ENCODE assay signal across 10 mouse cellular contexts in genomic region chr9:106139763-106140162, GRCm38 (mm10). TPM values are rescaled to one million over a fixed set of nuclear protein-coding genes. Genes with fewer than 3 reads are reported as not detected.
DNase-seq lines count a peak whose midpoint lies in the region; ATAC-seq lines count a peak whose summit lies in the region.
"Had no signal": no experiment of that assay in that cellular context is flagged by ENCODE, and none has a peak within 500 bp of the region (broad histone marks: within the 10 kb centered on the region; RNA-seq: fewer than 3 reads in every experiment).

No protein-coding gene starts in this region.

- H3K4me2 ChIP-seq in hindbrain, embryonic 11.5 days (replicated peaks; ENCODE audit: low read depth, low read length): no peak overlapping the region
- no peak overlapping the region for H3K4me2 ChIP-seq in embryonic facial prominence, embryonic 13.5 days
- H3K4me2 ChIP-seq: heart, embryonic 15.5 days had no signal

- no peak overlapping the region for H3K9ac ChIP-seq in hindbrain, embryonic 11.5 days (ENCODE audit: low read depth, low read length)
- H3K9ac ChIP-seq in embryonic facial prominence, embryonic 13.5 days: 0 out of 2 replicates have a peak overlapping the region, but pooled peaks have one; percentile 46
- H3K9ac ChIP-seq: heart, embryonic 15.5 days had no signal

- no peaks in the 10 kb centered on the region for H3K9me3 ChIP-seq in hindbrain, embryonic 10.5 days
- no peaks in the 10 kb centered on the region for H3K9me3 ChIP-seq in hindbrain, embryonic 11.5 days (ENCODE audit: control insufficient read depth, low read length)
- peaks cover 2% of the 10 kb centered on the region; the same call in 1 of the 2 replicates for H3K9me3 ChIP-seq in embryonic facial prominence, embryonic 13.5 days
- H3K9me3 ChIP-seq in limb, embryonic 10.5 days (replicated peaks): no peaks in the 10 kb centered on the region
- H3K9me3 ChIP-seq: heart, embryonic 15.5 days had no signal

- no peaks in the 10 kb centered on the region for H3K36me3 ChIP-seq in hindbrain, embryonic 10.5 days
- no peaks in the 10 kb centered on the region for H3K36me3 ChIP-seq in hindbrain, embryonic 11.5 days (ENCODE audit: control insufficient read depth, insufficient read depth, low read length)
- H3K36me3 ChIP-seq in embryonic facial prominence, embryonic 13.5 days: no peaks in the 10 kb centered on the region
- H3K36me3 ChIP-seq in limb, embryonic 10.5 days: no peaks in the 10 kb centered on the region
- H3K36me3 ChIP-seq: heart, embryonic 15.5 days had no signal

- 75% methylated on average over 10 of the region's 10 CpGs for WGBS in hindbrain, embryonic 10.5 days
- WGBS in hindbrain, embryonic 11.5 days: 70% methylated on average over 10 of the region's 10 CpGs
- whole genome bisulfite sequencing in embryonic facial prominence, embryonic 13.5 days: 20% methylated on average over 10 of the region's 10 CpGs
- WGBS in limb, embryonic 10.5 days: 20% methylated on average over 10 of the region's 10 CpGs

- no peak for DNase-seq in hindbrain, embryonic 10.5 days (ENCODE audit: low spot score)
- DNase-seq in hindbrain, embryonic 11.5 days (ENCODE audit: low spot score): no peak
- peak; percentile 54 for DNase-seq in MN1 (ENCODE audit: low spot score)
- DNase-seq in limb, embryonic 10.5 days (ENCODE audit: low spot score): peak; percentile 58
- DNase-seq in embryo, embryonic 10.5 days (ENCODE audit: low spot score): no peak
- no peak for DNase-seq in layer of hippocampus, postnatal 14 days (ENCODE audit: low spot score in 2 of 2)
- DNase-seq in thymus, postnatal 4 days: no peak

- peak overlapping the region; percentile 62; the same call in 1 of the 2 replicates for H3K27ac ChIP-seq in hindbrain, embryonic 10.5 days
- no peak overlapping the region for H3K27ac ChIP-seq in hindbrain, embryonic 11.5 days (ENCODE audit: low read depth, low read length)
- no peak overlapping the region for H3K27ac ChIP-seq in embryonic facial prominence, embryonic 13.5 days
- H3K27ac ChIP-seq in limb, embryonic 10.5 days: peak overlapping the region; percentile 61
- H3K27ac ChIP-seq: heart, embryonic 15.5 days; layer of hippocampus, adult 2 months had no signal

- no peak overlapping the region for H3K4me3 ChIP-seq in hindbrain, embryonic 10.5 days
- no peak overlapping the region for H3K4me3 ChIP-seq in hindbrain, embryonic 11.5 days (ENCODE audit: low read depth, low read length)
- H3K4me3 ChIP-seq in embryonic facial prominence, embryonic 13.5 days: no peak overlapping the region
- no peak overlapping the region for H3K4me3 ChIP-seq in limb, embryonic 10.5 days
- H3K4me3 ChIP-seq: heart, embryonic 15.5 days; layer of hippocampus, adult 2 months had no signal

- no peak for ATAC-seq in hindbrain, embryonic 11.5 days (ENCODE audit: low FRiP score)
- no peak for ATAC-seq in embryonic facial prominence, embryonic 13.5 days (ENCODE audit: insufficient number of reproducible peaks, insufficient read depth, low FRiP score, low TSS enrichment, low read depth)

- H3K27me3 ChIP-seq in hindbrain, embryonic 10.5 days (ENCODE audit: insufficient read depth, poor library complexity, severe bottlenecking): no peaks in the 10 kb centered on the region
- no peaks in the 10 kb centered on the region for H3K27me3 ChIP-seq in hindbrain, embryonic 11.5 days (ENCODE audit: control insufficient read depth, insufficient read depth, low read length)
- no peaks in the 10 kb centered on the region for H3K27me3 ChIP-seq in embryonic facial prominence, embryonic 13.5 days
- peaks cover 11% of the 10 kb centered on the region for H3K27me3 ChIP-seq in limb, embryonic 10.5 days (ENCODE audit: low read depth, poor library complexity, severe bottlenecking)

- H3K4me1 ChIP-seq in hindbrain, embryonic 10.5 days (replicated peaks): peaks cover 27% of the 10 kb centered on the region
- H3K4me1 ChIP-seq in hindbrain, embryonic 11.5 days (replicated peaks; ENCODE audit: control insufficient read depth, insufficient read depth, low read length): no peaks in the 10 kb centered on the region
- H3K4me1 ChIP-seq in embryonic facial prominence, embryonic 13.5 days: peaks cover 8% of the 10 kb centered on the region
- peaks cover 37% of the 10 kb centered on the region for H3K4me1 ChIP-seq in limb, embryonic 10.5 days

RNA-seq across cellular contexts. Expression of gene Glyctk, which starts 18.2 kb away (rescaled TPM):
- 2.9 and 4.5 TPM in 2 replicates for polyA plus RNA-seq in hindbrain, embryonic 10.5 days (2016; fragmentation: Nextera tagmentation; extraction: Ambion mirVana)
- polyA plus RNA-seq in hindbrain, embryonic 11.5 days (2014; fragmentation: Nextera tagmentation; extraction: Ambion mirVana): 3.9 and 4.9 TPM in 2 replicates
- 4.3 and 4.6 TPM in 2 replicates for polyA plus RNA-seq in embryonic facial prominence, embryonic 13.5 days (2015; fragmentation: Nextera tagmentation; extraction: Ambion mirVana)
- polyA plus RNA-seq in limb, embryonic 10.5 days (2016; fragmentation: Nextera tagmentation; extraction: Ambion mirVana): 0.83 and 1.9 TPM in 2 replicates
- total RNA-seq in layer of hippocampus, postnatal 14 days (2021): 1 to 10 TPM; 3.2 to 6.0 TPM

RNA-seq across cellular contexts. Expression of gene Wdr82, which starts 31.0 kb away (rescaled TPM):
- polyA plus RNA-seq in hindbrain, embryonic 10.5 days (2016; fragmentation: Nextera tagmentation; extraction: Ambion mirVana): 25.8 and 29.9 TPM in 2 replicates
- polyA plus RNA-seq in hindbrain, embryonic 11.5 days (2014; fragmentation: Nextera tagmentation; extraction: Ambion mirVana): 32.7 and 32.8 TPM in 2 replicates
- polyA plus RNA-seq in embryonic facial prominence, embryonic 13.5 days (2015; fragmentation: Nextera tagmentation; extraction: Ambion mirVana): 28.4 and 30.3 TPM in 2 replicates
- 26.2 and 28.8 TPM in 2 replicates for polyA plus RNA-seq in limb, embryonic 10.5 days (2016; fragmentation: Nextera tagmentation; extraction: Ambion mirVana)
- 100 to 1,000 TPM; 138 to 146 TPM for total RNA-seq in layer of hippocampus, postnatal 14 days (2021)

RNA-seq across cellular contexts. Expression of gene Col6a4, which starts 43.2 kb away (rescaled TPM):
- polyA plus RNA-seq in hindbrain, embryonic 10.5 days (2016; fragmentation: Nextera tagmentation; extraction: Ambion mirVana): 0.10 and 0.26 TPM in 2 replicates
- polyA plus RNA-seq in hindbrain, embryonic 11.5 days (2014; fragmentation: Nextera tagmentation; extraction: Ambion mirVana): 0.19 and 0.21 TPM in 2 replicates
- 0.21 and 0.37 TPM in 2 replicates for polyA plus RNA-seq in embryonic facial prominence, embryonic 13.5 days (2015; fragmentation: Nextera tagmentation; extraction: Ambion mirVana)
- 0.09 TPM in 1 of 2 replicates, not detected in the other for polyA plus RNA-seq in limb, embryonic 10.5 days (2016; fragmentation: Nextera tagmentation; extraction: Ambion mirVana)
- under 1 TPM; 0.69 to 0.98 TPM for total RNA-seq in layer of hippocampus, postnatal 14 days (2021)

RNA-seq across cellular contexts. Expression of gene Ppm1m, which starts 59.8 kb away (rescaled TPM):
- 47.3 and 48.6 TPM in 2 replicates for polyA plus RNA-seq in hindbrain, embryonic 10.5 days (2016; fragmentation: Nextera tagmentation; extraction: Ambion mirVana)
- polyA plus RNA-seq in hindbrain, embryonic 11.5 days (2014; fragmentation: Nextera tagmentation; extraction: Ambion mirVana): 21.7 TPM in 2 replicates
- 49.3 and 49.5 TPM in 2 replicates for polyA plus RNA-seq in embryonic facial prominence, embryonic 13.5 days (2015; fragmentation: Nextera tagmentation; extraction: Ambion mirVana)
- polyA plus RNA-seq in limb, embryonic 10.5 days (2016; fragmentation: Nextera tagmentation; extraction: Ambion mirVana): 53.1 and 57.5 TPM in 2 replicates
- 10 to 100 TPM; 15.4 to 15.8 TPM for total RNA-seq in layer of hippocampus, postnatal 14 days (2021)

Comparison
In these comparisons a context has a peak if more than half of its experiments do, and no peak if none do; other contexts are left out.
1. H3K27ac ChIP-seq: peak in hindbrain, embryonic 10.5 days (single experiment) and limb, embryonic 10.5 days (single experiment); none in hindbrain, embryonic 11.5 days (single experiment) and embryonic facial prominence, embryonic 13.5 days (single experiment).
2. DNase-seq: peak in MN1 (single experiment) and limb, embryonic 10.5 days (single experiment); none in hindbrain, embryonic 10.5 days (single experiment), hindbrain, embryonic 11.5 days (single experiment), embryo, embryonic 10.5 days (single experiment), layer of hippocampus, postnatal 14 days (0 of 2) and thymus, postnatal 4 days (single experiment).